Mouse (Mus musculus) forebrain, embryonic 15.5 days (tissue): ENCODE results near the gene Amot. TPM values are rescaled to one million over a fixed set of nuclear protein-coding genes. Genes with fewer than 3 reads are reported as not detected.

ENCODE experiments used
- ATAC-seq: fragments of 200-750 bp; cut with Nextera tagmentation; replicated peaks from 2 replicates; pipeline ENCODE4 v1.8.0; 2017; ENCODE audit warnings: mild to moderate bottlenecking, moderate TSS enrichment, moderate library complexity
- H3K27ac ChIP-seq: fragments of 300-500 bp; sonication (generic); replicated peaks from 2 replicates; pipeline ENCODE4 v1.5.1; 2015; ENCODE audit warnings: mild to moderate bottlenecking, inconsistent platforms
- H3K27me3 ChIP-seq: fragments of 300-500 bp; sonication (generic); 2 replicates; pipeline ENCODE4 v1.6.1; 2015; ENCODE audit warnings: inconsistent platforms
- H3K36me3 ChIP-seq: fragments of 300-500 bp; sonication (generic); 2 replicates; pipeline ENCODE4 v1.6.1; 2015; ENCODE audit warnings: mild to moderate bottlenecking, inconsistent platforms
- H3K4me1 ChIP-seq: fragments of 300-500 bp; sonication (generic); 2 replicates; pipeline ENCODE4 v1.6.1; 2015; ENCODE audit warnings: inconsistent platforms
- H3K4me2 ChIP-seq: fragments of 300-500 bp; sonication (generic); replicated peaks from 2 replicates; pipeline ENCODE4 v1.6.1; 2015; ENCODE audit warnings: mild to moderate bottlenecking, inconsistent platforms
- H3K4me3 ChIP-seq: fragments of 300-500 bp; sonication (generic); 2 replicates; pipeline ENCODE4 v1.5.1; 2015; ENCODE audit warnings: mild to moderate bottlenecking, inconsistent platforms
- H3K9ac ChIP-seq: fragments of 300-500 bp; sonication (generic); replicated peaks from 2 replicates; pipeline ENCODE4 v1.6.1; 2015; ENCODE audit warnings: mild to moderate bottlenecking, inconsistent platforms
- H3K9me3 ChIP-seq: fragments of 300-500 bp; sonication (generic); 2 replicates; pipeline ENCODE4 v1.6.1; 2016; ENCODE audit warnings: inconsistent platforms
- WGBS: fragments of 180-500 bp; shearing (Covaris S2); methylation state at CpG from one replicate; pipeline ENCODE4 v1.1.7; 2015; ENCODE audit warnings: mixed read lengths; 5-methylcytosine and 5-hydroxymethylcytosine counted together
- polyA plus RNA-seq: library from polyadenylated mRNA; unstranded; fragments of >200 nt; fragmentation: Nextera tagmentation; extraction: Ambion mirVana; gene quantifications from 2 replicates; pipeline ENCODE4 v1.2.1, GENCODE M21; 2015

The Amot gene
- polyA plus RNA-seq, 1 experiment from 2014 or later, result 8.4 TPM

GRCm38 (mm10) chrX:145501666-145502355 is 3.2 kb downstream of the Amot start:
- Histone ChIP-seq H3K9me3 (no peaks in the 10 kb centered on the region), H3K36me3 (no peaks in the 10 kb centered on the region), H3K27ac (no peak overlapping the region), H3K9ac (no peak overlapping the region), H3K4me2 (no peak overlapping the region), H3K4me3 (no peak overlapping the region), H3K27me3 (no peaks in the 10 kb centered on the region), H3K4me1 (0 out of 2 replicates have a peak, but pooled peaks cover 7% of the 10 kb centered on the region)
- 32% methylated on average over 8 of the region's 8 CpGs for WGBS
- no peak for ATAC-seq

- H3K4me3 ChIP-seq, result no peak overlapping the region
- WGBS, result 66% methylated on average over 2 of the region's 2 CpGs
- 0 out of 2 replicates have a peak, but pooled peaks cover 5% of the 10 kb centered on the region for H3K4me1 ChIP-seq
- H3K4me2 ChIP-seq, result no peak overlapping the region
- no peaks in the 10 kb centered on the region for H3K27me3 ChIP-seq
- H3K9me3 ChIP-seq, result no peaks in the 10 kb centered on the region
- ATAC-seq, result no peak
- H3K9ac ChIP-seq, result no peak overlapping the region
- H3K36me3 ChIP-seq, result no peaks in the 10 kb centered on the region
- H3K27ac ChIP-seq, result no peak overlapping the region
Measured at GRCm38 (mm10) chrX:145499101-145499500, 5.9 kb downstream of the Amot start.

- ATAC-seq, result no peak
- H3K4me1 ChIP-seq, result 0 out of 2 replicates have a peak, but pooled peaks cover 2% of the 10 kb centered on the region
- 71% methylated on average over 4 of the region's 4 CpGs for WGBS
- H3K27ac ChIP-seq, result no peak overlapping the region
- no peak overlapping the region for H3K4me3 ChIP-seq
- H3K4me2 ChIP-seq, result no peak overlapping the region
- H3K9ac ChIP-seq, result no peak overlapping the region
- H3K9me3 ChIP-seq, result no peaks in the 10 kb centered on the region
- no peaks in the 10 kb centered on the region for H3K27me3 ChIP-seq
- H3K36me3 ChIP-seq, result no peaks in the 10 kb centered on the region
Measured at GRCm38 (mm10) chrX:145498691-145499090, 6.3 kb downstream of the Amot start.

- 91% methylated on average over 6 of the region's 6 CpGs for WGBS
- Histone ChIP-seq H3K4me1 (no peaks in the 10 kb centered on the region), H3K27ac (no peak overlapping the region), H3K9ac (no peak overlapping the region), H3K4me3 (no peak overlapping the region), H3K27me3 (no peaks in the 10 kb centered on the region), H3K4me2 (no peak overlapping the region), H3K9me3 (no peaks in the 10 kb centered on the region), H3K36me3 (no peaks in the 10 kb centered on the region)
- no peak for ATAC-seq
Measured at GRCm38 (mm10) chrX:145497486-145497885, 7.5 kb downstream of the Amot start.

- Histone ChIP-seq H3K9me3 (no peaks in the 10 kb centered on the region), H3K9ac (no peak overlapping the region), H3K27ac (no peak overlapping the region), H3K4me1 (no peaks in the 10 kb centered on the region), H3K36me3 (no peaks in the 10 kb centered on the region), H3K4me2 (no peak overlapping the region), H3K4me3 (no peak overlapping the region), H3K27me3 (no peaks in the 10 kb centered on the region)
- WGBS, result 94% methylated on average over 4 of the region's 4 CpGs
- no peak for ATAC-seq
Measured at GRCm38 (mm10) chrX:145495381-145495780, 9.6 kb downstream of the Amot start.

GRCm38 (mm10) chrX:145490821-145491220 is 14.2 kb downstream of the Amot start:
- no peaks in the 10 kb centered on the region for H3K36me3 ChIP-seq
- no peak overlapping the region for H3K4me2 ChIP-seq
- H3K4me3 ChIP-seq, result no peak overlapping the region
- WGBS, result 84% methylated on average over 1 of the region's 1 CpGs
- H3K9me3 ChIP-seq, result no peaks in the 10 kb centered on the region
- H3K27me3 ChIP-seq, result no peaks in the 10 kb centered on the region
- no peak overlapping the region for H3K9ac ChIP-seq
- H3K27ac ChIP-seq, result no peak overlapping the region
- ATAC-seq, result no peak
- H3K4me1 ChIP-seq, result no peaks in the 10 kb centered on the region

- Histone ChIP-seq H3K27me3 (no peaks in the 10 kb centered on the region), H3K27ac (no peak overlapping the region), H3K9me3 (no peaks in the 10 kb centered on the region), H3K4me1 (no peaks in the 10 kb centered on the region), H3K9ac (no peak overlapping the region), H3K4me3 (no peak overlapping the region), H3K36me3 (no peaks in the 10 kb centered on the region), H3K4me2 (no peak overlapping the region)
- no peak for ATAC-seq
- WGBS, result 80% methylated on average over 3 of the region's 3 CpGs
Measured at GRCm38 (mm10) chrX:145490417-145490816, 14.6 kb downstream of the Amot start.

- ATAC-seq, result no peak
Measured at GRCm38 (mm10) chrX:145489950-145490349, 15.0 kb downstream of the Amot start.

GRCm38 (mm10) chrX:145485495-145485894 is 19.5 kb downstream of the Amot start:
- Histone ChIP-seq H3K27me3 (no peaks in the 10 kb centered on the region), H3K4me3 (no peak overlapping the region), H3K4me1 (peaks cover 3% of the 10 kb centered on the region; the same call in 1 of the 2 replicates), H3K9me3 (no peaks in the 10 kb centered on the region), H3K4me2 (no peak overlapping the region), H3K9ac (no peak overlapping the region), H3K27ac (no peak overlapping the region), H3K36me3 (no peaks in the 10 kb centered on the region)
- WGBS, result 61% methylated on average over 4 of the region's 4 CpGs
- ATAC-seq, result no peak

More at GRCm38 (mm10) chrX:145489950-145490349, 15.0 kb downstream of the Amot start:
- H3K4me3 ChIP-seq, result no peak overlapping the region
- no peaks in the 10 kb centered on the region for H3K27me3 ChIP-seq
- H3K27ac ChIP-seq, result no peak overlapping the region
- H3K4me1 ChIP-seq, result peaks cover 2% of the 10 kb centered on the region; the same call in 1 of the 2 replicates
- H3K4me2 ChIP-seq, result no peak overlapping the region
- no peak overlapping the region for H3K9ac ChIP-seq
- no peaks in the 10 kb centered on the region for H3K36me3 ChIP-seq
- 90% methylated on average over 5 of the region's 5 CpGs for WGBS
- no peaks in the 10 kb centered on the region for H3K9me3 ChIP-seq

- WGBS, result 61% methylated on average over 7 of the region's 7 CpGs
- Histone ChIP-seq H3K27me3 (no peaks in the 10 kb centered on the region), H3K27ac (0 out of 2 replicates have a peak overlapping the region, but pooled peaks have one; percentile 23)
Measured at GRCm38 (mm10) chrX:145483486-145484055, 21.4 kb downstream of the Amot start.

GRCm38 (mm10) chrX:145482383-145482782 is 22.6 kb downstream of the Amot start:
- no peaks in the 10 kb centered on the region for H3K36me3 ChIP-seq
- H3K4me3 ChIP-seq, result no peak overlapping the region
- H3K27me3 ChIP-seq, result no peaks in the 10 kb centered on the region
- WGBS, result 87% methylated on average over 5 of the region's 5 CpGs
- no peaks in the 10 kb centered on the region for H3K9me3 ChIP-seq
- H3K4me1 ChIP-seq, result peaks cover 12% of the 10 kb centered on the region; the same call in 1 of the 2 replicates
- no peak overlapping the region for H3K4me2 ChIP-seq
- no peak for ATAC-seq
- no peak overlapping the region for H3K9ac ChIP-seq
- H3K27ac ChIP-seq, result no peak overlapping the region

More at GRCm38 (mm10) chrX:145483486-145484055, 21.4 kb downstream of the Amot start:
- Histone ChIP-seq H3K9me3 (no peaks in the 10 kb centered on the region), H3K9ac (no peak overlapping the region), H3K4me2 (no peak overlapping the region), H3K36me3 (no peaks in the 10 kb centered on the region), H3K4me3 (no peak overlapping the region), H3K4me1 (peaks cover 3% of the 10 kb centered on the region; the same call in 1 of the 2 replicates)
- ATAC-seq, result no peak

- H3K4me2 ChIP-seq, result no peak overlapping the region
- no peaks in the 10 kb centered on the region for H3K9me3 ChIP-seq
- H3K9ac ChIP-seq, result no peak overlapping the region
- no peak overlapping the region for H3K27ac ChIP-seq
- peaks cover 11% of the 10 kb centered on the region; the same call in 1 of the 2 replicates for H3K4me1 ChIP-seq
- H3K27me3 ChIP-seq, result no peaks in the 10 kb centered on the region
- no peaks in the 10 kb centered on the region for H3K36me3 ChIP-seq
- no peak overlapping the region for H3K4me3 ChIP-seq
- no peak for ATAC-seq
- 90% methylated on average over 10 of the region's 10 CpGs for WGBS
Measured at GRCm38 (mm10) chrX:145479942-145480341, 25.0 kb downstream of the Amot start.
